Mouse (Mus musculus) intestine, embryonic 15.5 days (tissue): ENCODE data around the gene Fam104a. TPM values are rescaled to one million over a fixed set of nuclear protein-coding genes. Genes with fewer than 3 reads are reported as not detected.

Experiments
- ATAC-seq: fragments of 200-750 bp; cut with Nextera tagmentation; 2 replicates; pipeline ENCODE4 v1.8.0; 2017; ENCODE audit warnings: moderate TSS enrichment, moderate library complexity
- H3K27ac ChIP-seq: fragments of 300-500 bp; sonication (generic); 2 replicates; pipeline ENCODE4 v1.5.1; 2015; ENCODE audit warnings: mild to moderate bottlenecking, inconsistent platforms
- H3K27me3 ChIP-seq: fragments of 300-500 bp; sonication (generic); replicated peaks from 2 replicates; pipeline ENCODE4 v1.6.1; 2015; ENCODE audit warnings: inconsistent platforms
- H3K36me3 ChIP-seq: fragments of 300-500 bp; sonication (generic); 2 replicates; pipeline ENCODE4 v1.6.1; 2015; ENCODE audit warnings: inconsistent platforms
- H3K4me1 ChIP-seq: fragments of 300-500 bp; sonication (generic); replicated peaks from 2 replicates; pipeline ENCODE4 v1.6.1; 2015; ENCODE audit warnings: inconsistent platforms
- H3K4me2 ChIP-seq: fragments of 300-500 bp; sonication (generic); replicated peaks from 2 replicates; pipeline ENCODE4 v1.6.1; 2015; ENCODE audit warnings: mild to moderate bottlenecking, inconsistent platforms
- H3K4me3 ChIP-seq: fragments of 300-500 bp; sonication (generic); replicated peaks from 2 replicates; pipeline ENCODE4 v1.5.1; 2015; ENCODE audit warnings: inconsistent platforms
- H3K9ac ChIP-seq: fragments of 300-500 bp; sonication (generic); 2 replicates; pipeline ENCODE4 v1.6.1; 2015; ENCODE audit warnings: inconsistent platforms
- H3K9me3 ChIP-seq: fragments of 300-500 bp; sonication (generic); 2 replicates; pipeline ENCODE4 v1.6.1; 2016; ENCODE audit warnings: inconsistent platforms
- WGBS: fragments of 180-500 bp; shearing (Covaris S2); methylation state at CpG from one replicate; pipeline ENCODE4 v1.1.7; 2015; 5-methylcytosine and 5-hydroxymethylcytosine counted together
- polyA plus RNA-seq: library from polyadenylated mRNA; unstranded; fragments of >200 nt; fragmentation: Nextera tagmentation; extraction: Ambion mirVana; gene quantifications from 2 replicates; pipeline ENCODE4 v1.2.1, GENCODE M21; 2015

Fam104a gene
- polyA plus RNA-seq, 1 experiment from 2014 or later: 42.6 TPM

GRCm38 (mm10) chr11:113658763-113659162, 25.2 kb downstream of the Fam104a start:
- 72% methylated on average over 4 of the region's 4 CpGs for WGBS
- no peaks in the 10 kb centered on the region for H3K9me3 ChIP-seq
- H3K36me3 ChIP-seq: peaks cover 60% of the 10 kb centered on the region
- ATAC-seq: no peak
- H3K27ac ChIP-seq: no peak overlapping the region
- H3K4me2 ChIP-seq: no peak overlapping the region
- no peaks in the 10 kb centered on the region for H3K4me1 ChIP-seq
- no peaks in the 10 kb centered on the region for H3K27me3 ChIP-seq
- H3K4me3 ChIP-seq: no peak overlapping the region
- no peak overlapping the region for H3K9ac ChIP-seq

DNA sequence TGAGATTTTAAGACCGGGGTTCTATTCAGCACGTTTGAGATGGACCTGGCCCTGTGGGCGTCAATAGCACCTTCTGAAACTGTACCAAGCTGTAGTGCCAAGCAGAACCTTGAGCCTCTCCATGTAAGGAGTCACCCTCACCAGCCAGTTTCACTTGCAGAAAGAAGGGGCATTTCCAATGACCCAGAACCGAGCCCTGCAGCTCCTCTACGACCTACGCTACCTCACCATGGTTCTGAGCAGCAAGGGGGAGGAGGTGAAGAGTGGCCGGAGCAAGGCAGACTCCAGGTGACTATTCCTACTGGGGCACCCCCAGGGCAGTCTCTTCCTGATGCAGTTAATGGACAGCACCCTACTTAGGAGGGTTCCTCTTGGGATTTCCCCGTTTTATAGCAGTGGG, 25.6 kb downstream of the Fam104a start:
- WGBS: 85% methylated on average over 8 of the region's 8 CpGs
- no peak overlapping the region for H3K4me2 ChIP-seq
- H3K4me1 ChIP-seq: no peaks in the 10 kb centered on the region
- H3K27me3 ChIP-seq: no peaks in the 10 kb centered on the region
- peaks cover 64% of the 10 kb centered on the region for H3K36me3 ChIP-seq
- no peak overlapping the region for H3K27ac ChIP-seq
- no peak for ATAC-seq
- no peaks in the 10 kb centered on the region for H3K9me3 ChIP-seq
- no peak overlapping the region for H3K4me3 ChIP-seq
- no peak overlapping the region for H3K9ac ChIP-seq

- Histone ChIP-seq H3K36me3 (peaks cover 72% of the 10 kb centered on the region), H3K4me3 (no peak overlapping the region), H3K27me3 (no peaks in the 10 kb centered on the region), H3K4me2 (no peak overlapping the region), H3K9ac (no peak overlapping the region), H3K4me1 (no peaks in the 10 kb centered on the region), H3K27ac (no peak overlapping the region), H3K9me3 (no peaks in the 10 kb centered on the region)
- WGBS: 50% methylated on average over 4 of the region's 4 CpGs
- ATAC-seq: no peak
Observed at GRCm38 (mm10) chr11:113657221-113657620, 26.7 kb downstream of the Fam104a start.

DNA sequence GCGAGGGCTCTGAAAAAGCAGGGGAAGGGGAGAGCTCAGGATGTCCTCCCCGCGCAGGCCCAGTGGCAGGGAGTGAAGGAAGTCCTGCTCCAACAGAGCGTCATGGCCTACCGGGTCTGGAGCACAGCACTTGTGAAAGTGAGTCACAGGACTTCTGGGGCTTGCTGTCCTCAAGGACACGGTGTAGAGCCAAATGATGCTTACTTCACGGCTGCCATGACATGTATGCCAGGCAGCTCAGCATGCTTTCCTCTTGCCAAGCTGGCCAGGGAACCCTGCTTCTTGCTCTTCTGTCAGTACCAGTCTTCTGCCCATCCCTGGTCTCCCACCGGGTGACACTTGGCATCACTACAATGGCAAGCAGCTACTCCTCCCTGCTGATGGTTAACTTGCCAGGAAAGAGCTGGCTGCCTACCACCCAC, 27.4 kb downstream of the Fam104a start:
- 92% methylated on average over 8 of the region's 8 CpGs for WGBS
- no peaks in the 10 kb centered on the region for H3K27me3 ChIP-seq
- H3K4me3 ChIP-seq: no peak overlapping the region
- no peaks in the 10 kb centered on the region for H3K9me3 ChIP-seq
- H3K36me3 ChIP-seq: peaks cover 68% of the 10 kb centered on the region
- H3K9ac ChIP-seq: no peak overlapping the region
- H3K4me1 ChIP-seq: no peaks in the 10 kb centered on the region
- no peak overlapping the region for H3K4me2 ChIP-seq
- no peak for ATAC-seq
- no peak overlapping the region for H3K27ac ChIP-seq

DNA sequence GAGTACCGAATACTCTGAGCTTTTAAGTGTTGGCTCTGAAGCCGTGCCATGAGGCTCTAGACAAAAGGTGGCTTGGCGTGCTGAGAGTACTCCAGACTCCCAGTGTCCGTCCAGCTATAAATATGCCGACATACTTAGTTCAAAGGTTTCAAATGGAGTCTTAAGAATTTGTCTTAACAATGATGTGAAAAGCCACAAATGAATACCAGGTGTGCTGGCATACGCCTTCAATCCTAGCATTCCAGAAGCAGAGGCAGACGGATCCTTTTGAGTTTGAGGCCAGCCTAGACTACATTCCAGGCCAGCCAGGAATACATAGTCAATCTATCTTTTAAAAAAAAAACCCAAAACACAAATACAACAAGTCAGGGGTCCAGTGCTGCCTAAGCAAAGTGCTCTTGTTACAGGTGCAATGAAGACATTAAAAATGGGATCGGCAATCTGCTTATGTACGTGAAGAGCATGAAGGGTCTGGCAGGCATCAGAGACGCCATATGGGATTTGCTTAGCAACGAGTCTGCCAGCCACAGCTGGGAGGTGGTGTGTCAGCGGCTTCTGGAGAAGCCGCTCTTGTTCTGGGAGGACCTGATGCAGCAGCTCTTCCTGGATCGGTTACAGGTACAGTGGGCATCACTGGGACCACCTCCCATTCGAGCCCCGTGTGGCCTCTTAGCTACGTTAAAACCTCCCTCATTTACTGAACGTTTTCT, 29.2 kb downstream of the Fam104a start:
- peaks cover 10% of the 10 kb centered on the region; the same call in 1 of the 2 replicates for H3K4me1 ChIP-seq
- 82% methylated on average over 18 of the region's 18 CpGs for WGBS

DNA sequence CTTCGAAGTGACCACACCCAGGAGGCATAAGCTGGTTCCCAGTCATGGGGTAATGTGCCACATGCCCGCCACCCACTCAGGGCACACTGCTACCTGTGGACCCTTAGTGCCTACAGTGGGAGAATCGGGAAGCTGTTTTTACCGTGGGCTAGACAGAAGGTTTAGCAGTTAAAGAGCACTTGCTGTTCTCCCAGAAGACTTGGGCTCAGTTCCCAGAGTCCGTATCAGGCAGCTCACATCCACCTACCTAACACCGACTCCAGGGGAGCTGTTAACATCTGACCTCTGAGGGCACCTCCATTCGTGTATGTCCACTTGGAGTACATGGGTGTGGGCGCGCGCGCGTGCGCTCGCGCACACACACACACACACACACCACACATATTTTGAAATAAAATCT, 29.9 kb downstream of the Fam104a start:
- Histone ChIP-seq H3K27me3 (no peaks in the 10 kb centered on the region), H3K36me3 (peaks cover 54% of the 10 kb centered on the region), H3K9ac (no peak overlapping the region), H3K9me3 (no peaks in the 10 kb centered on the region), H3K4me2 (no peak overlapping the region), H3K27ac (no peak overlapping the region), H3K4me3 (no peak overlapping the region), H3K4me1 (peaks cover 10% of the 10 kb centered on the region; the same call in 1 of the 2 replicates)
- no peak for ATAC-seq
- 92% methylated on average over 15 of the region's 15 CpGs for WGBS

More for the DNA sequence above, 29.2 kb downstream of the Fam104a start:
- Histone ChIP-seq H3K36me3 (peaks cover 59% of the 10 kb centered on the region), H3K4me3 (no peak overlapping the region), H3K27ac (no peak overlapping the region), H3K9ac (no peak overlapping the region), H3K4me2 (no peak overlapping the region), H3K9me3 (no peaks in the 10 kb centered on the region), H3K27me3 (no peaks in the 10 kb centered on the region)
- no peak for ATAC-seq

DNA sequence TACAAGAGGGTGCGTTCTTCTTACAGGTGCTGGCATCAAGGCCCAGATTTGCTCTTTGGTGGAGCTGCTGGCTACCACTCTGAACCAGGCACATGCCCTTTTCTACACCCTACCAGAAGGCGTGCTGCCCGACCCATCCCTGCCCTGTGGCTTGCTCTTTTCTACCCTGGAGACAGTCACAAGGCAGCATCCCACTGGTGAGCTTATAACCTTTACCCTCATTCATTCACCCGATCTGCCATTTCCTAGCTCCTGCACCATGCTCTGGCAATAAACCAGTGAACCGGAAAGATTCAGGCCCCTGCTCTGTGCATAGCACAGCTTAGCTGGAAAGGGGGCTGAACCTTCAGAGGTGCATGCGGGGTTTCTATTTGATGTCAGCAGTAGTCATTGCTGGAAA, 31.4 kb downstream of the Fam104a start:
- Histone ChIP-seq H3K9me3 (no peaks in the 10 kb centered on the region), H3K9ac (no peak overlapping the region), H3K27me3 (no peaks in the 10 kb centered on the region), H3K4me2 (no peak overlapping the region), H3K27ac (no peak overlapping the region), H3K4me3 (no peak overlapping the region), H3K4me1 (peaks cover 19% of the 10 kb centered on the region), H3K36me3 (peaks cover 42% of the 10 kb centered on the region)
- no peak for ATAC-seq
- 91% methylated on average over 6 of the region's 6 CpGs for WGBS

GRCm38 (mm10) chr11:113651907-113652273, 32.1 kb downstream of the Fam104a start:
- no peaks in the 10 kb centered on the region for H3K27me3 ChIP-seq
- H3K27ac ChIP-seq: no peak overlapping the region; the same call in 1 of the 2 replicates
- ATAC-seq: 0 out of 2 replicates have a peak, but pooled peaks have one; percentile 11
- H3K36me3 ChIP-seq: peaks cover 36% of the 10 kb centered on the region
- whole genome bisulfite sequencing: 45% methylated on average over 8 of the region's 8 CpGs
- peak overlapping the region; percentile 1; the same call in 1 of the 2 replicates for H3K4me2 ChIP-seq
- H3K9ac ChIP-seq: no peak overlapping the region
- H3K4me3 ChIP-seq: no peak overlapping the region
- no peaks in the 10 kb centered on the region for H3K9me3 ChIP-seq
- H3K4me1 ChIP-seq: peaks cover 19% of the 10 kb centered on the region

DNA sequence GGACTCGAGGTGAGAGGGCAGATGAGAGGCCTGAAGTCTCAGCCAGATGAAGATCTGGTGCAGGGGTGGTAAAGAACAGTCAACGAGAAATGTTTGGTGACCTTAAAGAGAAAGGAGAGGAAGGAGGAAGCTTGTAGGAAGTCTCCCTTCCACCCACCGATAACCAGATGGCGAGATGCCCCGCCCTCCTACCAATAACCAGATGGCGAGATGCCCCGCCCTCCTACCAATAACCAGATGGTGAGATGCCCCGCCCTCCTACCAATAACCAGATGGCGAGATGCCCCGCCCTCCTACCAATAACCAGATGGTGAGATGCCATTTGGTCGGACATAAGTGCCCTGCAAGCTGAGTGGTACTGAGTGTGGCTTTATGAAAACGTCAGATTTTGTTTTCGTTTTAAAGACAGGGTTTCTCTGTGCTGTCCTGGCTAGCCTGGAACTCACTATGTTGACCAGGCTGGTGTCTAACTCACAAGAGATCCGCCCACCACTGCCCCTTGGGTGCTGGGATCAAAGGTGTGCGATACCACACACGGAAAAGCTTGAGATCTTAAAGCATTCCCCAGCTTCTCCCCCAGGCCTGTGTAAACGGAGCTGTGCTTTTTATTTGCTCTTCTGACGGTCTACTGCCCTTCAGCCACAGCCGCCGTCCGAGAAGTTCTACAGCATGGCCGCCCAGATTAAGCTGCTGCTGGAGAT, 32.6 kb downstream of the Fam104a start:
- H3K4me2 ChIP-seq: peak overlapping the region; percentile 37
- peaks cover 19% of the 10 kb centered on the region for H3K4me1 ChIP-seq
- H3K9ac ChIP-seq: no peak overlapping the region
- 58% methylated on average over 22 of the region's 22 CpGs for WGBS
- H3K9me3 ChIP-seq: no peaks in the 10 kb centered on the region
- H3K27ac ChIP-seq: peak overlapping the region; percentile 56
- peaks cover 31% of the 10 kb centered on the region for H3K36me3 ChIP-seq
- H3K27me3 ChIP-seq: no peaks in the 10 kb centered on the region
- H3K4me3 ChIP-seq: no peak overlapping the region
- 0 out of 2 replicates have a peak, but pooled peaks have one; percentile 12 for ATAC-seq

GRCm38 (mm10) chr11:113649353-113650210, 34.4 kb downstream of the Fam104a start, which contains the start of gene Slc39a11:
TSS of gene Slc39a11 (minus strand) at chr11:113650079.
- Histone ChIP-seq H3K4me1 (peaks cover 19% of the 10 kb centered on the region), H3K27ac (peak within 1 kb of the TSS; percentile 81), H3K9me3 (no peaks in the 10 kb centered on the region), H3K9ac (peak within 1 kb of the TSS; percentile 97), H3K36me3 (peaks cover 23% of the 10 kb centered on the region), H3K27me3 (no peaks in the 10 kb centered on the region), H3K4me3 (peak within 1 kb of the TSS; percentile 92), H3K4me2 (peak within 1 kb of the TSS; percentile 76)
- WGBS: under 1% methylated on average over 90 of the region's 91 CpGs
- peak; percentile 85 for ATAC-seq

DNA sequence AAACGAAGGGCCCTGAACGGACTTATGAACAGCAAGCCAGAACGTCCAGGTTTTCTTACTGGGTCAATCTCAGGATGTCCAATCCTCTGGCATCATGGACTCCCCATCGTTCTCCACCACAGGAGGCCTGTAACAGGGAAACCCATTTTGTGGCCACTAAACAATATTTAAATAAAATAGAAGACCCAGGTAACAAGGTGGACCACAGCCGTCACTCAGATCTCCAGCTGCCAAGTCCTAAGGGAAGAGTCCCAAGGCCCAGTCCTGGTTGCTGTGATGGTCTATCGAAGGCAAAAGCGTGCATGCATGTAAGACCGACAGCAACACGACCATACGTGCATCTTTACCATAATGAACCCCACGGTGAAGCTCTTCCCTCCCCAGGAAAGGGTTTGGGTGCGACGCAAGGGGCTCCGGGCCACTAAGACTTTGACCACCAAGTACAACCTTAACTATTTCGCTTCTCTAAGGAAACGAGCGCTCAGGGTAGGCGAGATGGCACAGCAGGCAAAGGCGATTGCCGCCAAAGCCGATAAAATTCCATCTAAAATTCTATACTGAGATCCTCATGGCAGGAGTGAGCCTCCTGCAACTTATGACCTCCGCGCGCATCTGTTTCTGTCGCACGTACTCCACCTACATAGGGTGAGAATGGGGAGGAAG, 35.1 kb downstream of the Fam104a start, which contains the start of gene Cog1:
Gene Cog1, plus strand, starts transcription at position 480 of the 663 bp plus-strand sequence.
- H3K9me3 ChIP-seq: no peaks in the 10 kb centered on the region
- peak within 1 kb of the TSS; percentile 81 for H3K27ac ChIP-seq
- WGBS: 40% methylated on average over 26 of the region's 26 CpGs
- H3K4me2 ChIP-seq: peak within 1 kb of the TSS; percentile 76
- peak within 1 kb of the TSS; percentile 97 for H3K9ac ChIP-seq
- H3K27me3 ChIP-seq: no peaks in the 10 kb centered on the region
- H3K4me3 ChIP-seq: peak within 1 kb of the TSS; percentile 92
- peaks cover 18% of the 10 kb centered on the region for H3K36me3 ChIP-seq
- H3K4me1 ChIP-seq: peaks cover 19% of the 10 kb centered on the region
- ATAC-seq: no peak
